Mouse (Mus musculus): ENCODE results near the gene Gm9857. TPM values are rescaled to one million over a fixed set of nuclear protein-coding genes. Genes with fewer than 3 reads are reported as not detected.

The Gm9857 gene
- total RNA-seq (2022), result not detected

DNA sequence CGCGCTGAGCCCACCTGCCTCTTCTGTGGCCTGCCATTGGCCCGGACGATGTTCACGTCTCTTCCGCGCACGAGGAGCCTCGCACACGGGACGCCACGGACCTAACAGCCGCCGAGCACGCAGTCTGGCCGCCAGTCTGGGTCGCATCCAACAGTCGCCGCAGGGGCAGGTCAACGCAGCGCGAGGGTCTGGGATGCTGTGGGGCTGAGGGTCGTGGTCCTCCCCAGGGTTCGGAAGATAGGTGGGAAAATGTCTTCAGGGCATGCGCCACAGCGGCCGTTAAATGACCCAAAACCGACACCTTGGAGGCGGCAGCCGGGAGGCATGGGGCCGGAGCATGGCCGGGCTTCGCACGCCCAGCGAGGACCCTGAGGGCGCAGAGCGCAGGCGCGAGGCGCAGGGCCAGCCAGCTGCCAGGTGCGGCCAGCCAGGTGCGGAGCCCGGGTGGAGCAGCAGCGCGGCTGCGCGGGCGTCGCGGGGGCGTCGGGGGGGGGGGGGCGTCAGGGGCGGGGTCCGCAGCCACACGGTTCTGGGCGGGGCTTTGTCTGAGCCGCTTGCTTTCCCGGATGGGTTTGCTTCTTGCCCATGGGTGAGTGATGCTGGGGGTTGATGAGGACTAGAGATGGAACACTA, at the start of gene Gm9857:
Gene Gm9857, minus strand, starts transcription at position 445 of the 633 bp plus-strand sequence.
- DNase-seq (ENCODE audit: low spot score in 2 of 2), result no peak

DNA sequence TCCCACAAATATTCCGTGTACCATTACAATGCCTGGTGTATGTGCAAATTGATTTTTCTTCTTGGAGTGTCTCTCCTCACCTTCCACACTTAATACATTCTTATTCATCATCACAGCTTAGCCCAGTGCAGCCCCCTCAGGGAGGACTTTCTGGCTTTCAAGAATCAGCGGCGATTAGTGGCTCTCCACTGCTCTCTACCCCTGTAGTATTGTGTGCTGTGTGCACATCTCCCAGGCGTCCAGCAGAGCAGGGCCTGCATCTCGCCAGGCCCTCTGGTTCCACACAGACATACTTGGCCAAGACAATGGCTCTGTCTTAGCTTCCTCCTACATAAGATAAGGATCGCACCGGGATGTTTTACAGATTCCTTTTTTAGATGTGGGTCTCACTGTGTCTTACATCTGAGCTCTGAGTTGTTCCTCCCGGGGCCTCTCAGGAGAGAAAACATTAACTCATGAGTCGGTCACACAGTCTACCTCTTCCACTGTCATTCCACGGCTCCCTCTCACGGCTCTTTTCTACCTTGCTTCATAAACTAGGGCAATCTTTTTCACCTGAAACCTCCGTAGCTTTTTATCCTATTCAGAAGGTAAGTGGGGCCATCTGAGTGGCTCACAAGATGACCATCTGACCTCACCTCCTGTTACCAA, 46.9 kb upstream of the Gm9857 start:
- no peak for DNase-seq (ENCODE audit: low spot score in 2 of 2)

DNA sequence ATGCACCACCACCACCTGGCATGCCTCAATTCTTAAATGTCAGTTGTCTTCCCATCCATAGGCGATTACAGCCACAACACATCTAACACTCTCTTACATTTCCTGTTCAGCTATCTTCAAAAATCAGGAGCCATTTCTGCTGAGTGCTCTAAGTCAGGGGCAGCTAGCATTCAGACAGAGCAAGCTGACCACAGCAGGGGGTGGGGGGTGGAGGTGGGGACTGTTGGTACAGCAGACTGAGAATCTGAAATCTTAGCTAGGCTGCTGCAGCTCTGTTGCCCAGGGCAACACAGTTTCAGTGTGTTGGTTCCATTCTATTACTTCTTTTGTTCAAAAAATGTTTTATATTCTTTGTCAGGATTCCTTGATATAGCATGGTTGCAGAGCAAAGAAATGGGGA, 46.3 kb upstream of the Gm9857 start:
- DNase-seq (ENCODE audit: low spot score in 2 of 2), result no peak

DNA sequence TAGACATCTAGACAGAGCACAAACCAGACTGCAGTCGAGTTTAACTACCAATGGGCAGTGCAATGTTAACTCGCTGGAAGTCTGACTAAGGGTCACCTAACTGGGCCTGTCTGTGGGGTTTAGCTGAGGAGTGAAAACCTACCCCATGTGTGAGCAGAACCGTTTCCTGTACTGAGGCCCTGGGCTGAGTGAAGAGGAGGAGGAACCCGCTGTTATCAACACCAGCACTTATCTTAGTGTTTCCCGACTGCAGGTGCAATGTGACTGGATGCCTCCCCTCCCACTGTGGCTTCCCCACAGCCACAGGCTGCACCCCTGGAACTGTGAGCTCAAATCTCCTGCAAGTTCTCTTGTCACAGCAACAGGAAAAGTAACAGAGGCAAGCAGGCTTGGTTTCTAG, 43.7 kb upstream of the Gm9857 start:
- no peak for DNase-seq (ENCODE audit: low spot score in 2 of 2)

DNA sequence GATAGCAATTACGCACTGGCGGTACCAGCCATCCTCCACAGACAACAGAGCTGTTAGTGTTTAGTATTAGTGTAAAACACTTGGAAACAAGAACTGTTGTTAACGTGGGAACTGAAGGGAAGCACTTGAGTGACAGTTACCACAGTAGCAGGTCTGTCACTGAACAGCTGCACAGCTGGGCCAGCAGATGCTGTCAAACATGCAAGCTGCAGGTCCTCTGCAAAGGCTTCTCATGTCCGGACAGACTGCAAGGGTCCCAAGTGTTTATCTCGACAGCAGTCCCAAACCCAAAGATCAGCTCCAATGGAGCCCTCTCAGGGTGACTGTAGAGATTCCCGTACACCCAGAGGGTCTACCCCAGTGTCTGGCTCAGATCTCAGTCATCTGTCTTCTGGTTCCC, 41.7 kb upstream of the Gm9857 start:
- DNase-seq (ENCODE audit: low spot score in 2 of 2), result no peak

DNA sequence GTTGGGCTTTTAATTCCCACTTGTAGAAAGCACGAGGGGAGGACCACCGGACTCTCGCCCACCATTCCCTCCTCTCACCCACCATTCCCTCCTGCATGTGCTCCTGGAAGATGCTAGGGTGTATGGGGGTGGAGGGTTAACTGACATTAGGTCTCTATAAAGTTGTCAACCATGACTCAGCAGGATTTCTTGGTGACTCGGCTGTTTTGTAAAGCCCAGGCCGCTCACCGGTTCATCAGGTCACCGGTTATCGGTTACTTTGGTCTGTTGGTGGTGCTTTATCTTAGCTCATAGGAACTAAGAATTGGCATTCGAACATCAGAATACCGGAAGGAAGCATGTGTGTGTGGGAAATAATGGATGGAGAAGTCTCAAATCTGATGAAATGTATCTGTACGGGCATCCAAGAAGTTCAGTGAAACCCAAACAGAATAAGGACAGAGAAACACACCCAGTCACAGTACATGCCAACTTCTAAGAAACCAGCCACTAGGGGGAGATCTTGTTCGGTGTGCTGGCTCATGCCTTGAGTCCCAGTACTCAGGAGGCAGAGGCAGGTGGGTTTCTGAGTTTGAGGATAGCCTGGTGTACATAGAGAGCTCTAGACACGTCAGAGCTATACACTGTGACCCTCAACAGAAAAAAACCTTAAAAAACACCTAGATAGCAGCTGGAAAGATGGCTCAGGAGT, 37.2 kb upstream of the Gm9857 start:
- no peak for DNase-seq (ENCODE audit: low spot score in 2 of 2)

DNA sequence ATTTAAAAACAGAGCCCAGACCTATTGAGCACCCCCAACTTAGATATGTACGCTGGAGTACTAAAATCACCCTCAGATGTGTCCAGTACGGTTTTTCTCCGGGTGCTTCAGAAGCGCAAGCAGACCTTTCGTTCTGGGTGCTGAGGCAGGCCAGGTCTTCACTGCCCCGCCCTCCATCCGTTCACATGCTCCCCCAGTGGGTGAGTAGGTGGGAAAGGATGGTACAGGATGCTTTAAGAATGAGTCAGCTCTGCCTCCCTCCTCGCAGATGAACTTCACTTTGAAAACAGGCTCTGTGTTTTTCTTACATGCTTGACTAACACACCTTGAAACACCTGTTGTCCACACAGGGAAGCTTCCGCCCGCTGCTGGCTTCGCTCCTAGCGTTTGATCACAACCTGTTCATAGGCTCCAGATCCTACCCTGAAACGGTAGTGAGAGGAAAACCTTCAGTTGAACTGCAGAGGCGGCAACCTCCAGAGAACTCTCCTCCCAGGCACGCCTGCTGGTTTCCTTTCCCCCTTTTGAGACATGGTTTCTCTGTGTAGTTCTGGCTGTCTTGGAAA, 34.8 kb upstream of the Gm9857 start:
- no peak for DNase-seq (ENCODE audit: low spot score in 2 of 2)

DNA sequence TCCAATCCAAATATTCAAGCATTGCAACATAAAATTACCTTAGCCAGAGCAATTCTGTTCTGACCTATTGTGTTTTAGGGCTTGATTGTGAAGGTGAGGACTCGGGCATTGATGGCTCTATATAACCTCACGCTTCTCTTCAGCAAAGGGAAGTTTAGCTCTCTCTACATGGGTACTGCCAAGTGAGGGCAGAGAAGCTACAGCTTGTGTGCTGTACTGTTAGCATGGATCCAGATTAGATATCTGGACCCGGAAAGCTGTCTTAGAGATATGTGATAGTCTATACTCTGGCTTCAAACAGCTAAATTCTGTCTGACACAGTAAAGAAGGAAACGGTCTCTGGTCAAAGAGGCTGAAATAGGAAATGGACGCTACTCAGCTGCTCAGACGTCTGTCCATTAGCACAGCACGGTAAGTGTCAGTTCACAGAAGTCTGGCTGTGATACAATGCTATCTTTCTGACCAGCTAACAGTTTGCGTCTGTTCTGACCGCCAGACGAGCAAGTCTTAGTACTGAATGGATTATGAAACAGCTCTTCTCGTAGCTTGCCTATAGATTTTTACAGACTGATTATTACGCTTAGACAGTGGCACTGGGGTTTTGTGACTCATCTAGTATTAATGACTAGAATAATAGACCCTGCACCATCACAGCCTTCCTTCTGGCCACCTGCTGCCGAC, 33.9 kb upstream of the Gm9857 start:
- DNase-seq (ENCODE audit: low spot score in 2 of 2), result no peak

DNA sequence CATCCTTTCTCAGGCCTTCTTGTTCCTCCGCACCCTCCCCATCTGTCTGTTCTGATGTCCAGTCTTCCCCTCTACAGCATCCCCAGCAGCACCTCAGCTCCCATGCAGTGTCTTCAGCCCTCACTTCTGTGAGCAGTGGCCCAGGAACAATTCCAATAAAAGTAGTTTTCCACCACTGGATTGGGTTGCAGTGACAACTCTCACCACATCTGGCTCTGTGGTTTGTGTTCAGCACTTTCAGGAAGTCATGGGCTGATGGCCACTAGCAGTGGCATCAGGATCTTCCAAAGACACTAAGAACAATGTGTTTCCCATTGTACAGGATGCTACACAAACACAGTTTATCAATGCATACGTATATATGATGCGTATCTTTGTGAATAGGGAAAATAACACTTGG, 25.8 kb upstream of the Gm9857 start:
- DNase-seq (ENCODE audit: low spot score in 2 of 2), result no peak

DNA sequence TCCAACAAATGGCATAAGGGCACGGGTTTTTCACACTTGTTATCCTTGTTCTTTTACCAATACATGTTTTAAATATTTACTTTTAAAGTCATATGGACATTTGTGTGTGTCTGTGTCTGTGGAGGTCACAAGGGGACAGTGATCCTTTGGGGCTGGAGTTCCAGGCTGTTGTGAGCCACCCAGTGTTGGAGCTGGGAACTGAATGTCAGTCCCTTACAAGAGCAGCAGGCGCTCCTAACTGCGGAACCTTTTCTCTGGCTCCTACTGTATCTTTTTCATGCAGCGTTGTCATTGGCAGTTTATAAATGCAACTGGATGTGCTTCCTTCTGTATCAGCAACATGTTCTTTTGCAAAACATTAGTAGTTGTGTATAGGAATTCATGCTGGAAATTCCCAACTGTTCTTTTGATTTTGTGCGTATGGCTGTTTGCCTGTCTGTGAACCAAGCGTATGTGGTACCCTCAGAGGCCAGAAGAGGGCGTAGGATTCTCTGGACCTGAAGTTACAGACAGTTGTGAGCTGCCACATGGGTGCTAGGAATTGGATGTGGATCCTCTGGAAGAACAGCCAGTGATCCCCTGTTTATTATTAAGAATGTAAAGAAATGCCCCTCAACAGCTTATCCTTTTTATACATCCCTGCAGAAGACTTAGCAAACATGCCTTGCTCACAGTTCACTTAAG, 24.3 kb upstream of the Gm9857 start:
- DNase-seq (ENCODE audit: low spot score in 2 of 2), result no peak

DNA sequence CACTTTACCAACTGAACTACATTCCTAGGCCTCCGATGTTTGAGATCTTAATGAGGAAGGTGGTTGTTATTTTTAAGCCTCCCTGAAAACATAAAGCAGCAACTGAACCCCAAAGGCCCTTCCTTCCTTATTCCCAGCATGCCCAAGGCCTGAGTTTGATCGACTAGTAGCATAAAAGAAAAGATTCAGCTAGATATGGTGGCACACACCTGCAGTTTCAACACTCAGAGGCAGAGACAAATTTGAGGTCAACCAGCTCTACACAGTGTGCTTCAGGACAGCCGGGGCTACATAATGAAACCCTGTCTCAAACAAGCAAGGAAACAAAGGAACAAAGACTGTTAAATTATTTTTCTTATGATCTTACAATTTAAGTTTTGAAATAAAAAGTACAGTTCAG, 23.5 kb upstream of the Gm9857 start:
- no peak for DNase-seq (ENCODE audit: low spot score in 2 of 2)

DNA sequence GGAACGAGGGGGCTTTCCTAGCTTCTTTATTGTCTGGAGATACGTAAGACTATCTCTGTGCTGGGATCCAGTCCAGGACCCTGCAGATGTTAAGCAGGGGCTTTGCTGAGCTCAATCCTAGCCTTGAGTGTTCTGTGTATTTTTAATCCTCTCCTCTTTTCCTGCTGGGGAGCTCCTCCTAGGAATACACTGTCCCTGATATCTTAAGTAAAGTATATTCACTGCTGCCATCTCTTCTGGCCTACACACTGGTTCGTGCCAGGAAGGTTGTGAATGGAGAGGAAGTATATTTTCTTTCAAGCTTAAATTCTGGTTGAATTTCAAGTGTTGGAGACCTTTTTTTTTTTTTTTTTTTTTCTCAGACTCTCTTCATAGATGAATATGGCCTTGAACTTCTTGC, 23.0 kb upstream of the Gm9857 start:
- no peak for DNase-seq (ENCODE audit: low spot score in 2 of 2)

DNA sequence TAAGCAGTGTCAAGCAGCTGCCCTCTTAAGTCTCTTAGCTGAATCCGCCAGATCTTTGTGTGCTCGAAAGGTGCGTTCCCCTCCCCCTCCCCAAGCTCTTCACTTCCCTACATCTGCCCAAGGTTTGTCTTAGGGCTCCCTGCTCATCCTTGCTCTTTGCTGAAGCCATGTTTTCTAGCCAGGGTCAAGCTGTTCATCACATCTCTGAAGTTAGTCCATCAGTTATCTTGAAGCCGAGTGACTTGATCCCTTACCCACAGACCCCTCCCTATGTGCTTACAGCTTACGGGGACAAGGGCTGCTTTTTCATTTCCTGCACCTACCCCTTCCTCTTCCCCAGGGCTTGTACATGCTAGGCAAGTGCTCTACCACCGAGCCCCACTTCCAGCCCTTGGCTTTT, 21.4 kb upstream of the Gm9857 start:
- no peak for DNase-seq (ENCODE audit: low spot score in 2 of 2)

DNA sequence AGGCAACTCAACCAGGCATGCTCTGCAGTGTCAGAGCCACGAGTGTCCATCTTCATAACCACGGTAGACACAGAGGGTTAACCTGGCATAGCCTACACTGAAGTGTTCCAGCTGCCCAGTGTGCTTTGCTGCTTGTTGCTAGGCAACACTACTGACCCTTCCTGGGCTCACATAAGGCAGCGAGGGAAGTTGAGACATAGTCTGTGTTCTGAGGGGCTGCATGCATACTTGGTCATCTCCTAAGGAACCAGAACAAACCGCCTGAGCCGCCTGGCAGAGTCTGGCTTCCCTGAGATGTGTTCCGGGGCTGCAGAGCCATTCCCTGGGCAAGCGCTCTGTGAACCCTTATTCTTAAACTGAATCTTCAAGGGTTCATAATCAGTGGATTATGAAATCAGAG, 21.0 kb upstream of the Gm9857 start:
- no peak for DNase-seq (ENCODE audit: low spot score in 2 of 2)

DNA sequence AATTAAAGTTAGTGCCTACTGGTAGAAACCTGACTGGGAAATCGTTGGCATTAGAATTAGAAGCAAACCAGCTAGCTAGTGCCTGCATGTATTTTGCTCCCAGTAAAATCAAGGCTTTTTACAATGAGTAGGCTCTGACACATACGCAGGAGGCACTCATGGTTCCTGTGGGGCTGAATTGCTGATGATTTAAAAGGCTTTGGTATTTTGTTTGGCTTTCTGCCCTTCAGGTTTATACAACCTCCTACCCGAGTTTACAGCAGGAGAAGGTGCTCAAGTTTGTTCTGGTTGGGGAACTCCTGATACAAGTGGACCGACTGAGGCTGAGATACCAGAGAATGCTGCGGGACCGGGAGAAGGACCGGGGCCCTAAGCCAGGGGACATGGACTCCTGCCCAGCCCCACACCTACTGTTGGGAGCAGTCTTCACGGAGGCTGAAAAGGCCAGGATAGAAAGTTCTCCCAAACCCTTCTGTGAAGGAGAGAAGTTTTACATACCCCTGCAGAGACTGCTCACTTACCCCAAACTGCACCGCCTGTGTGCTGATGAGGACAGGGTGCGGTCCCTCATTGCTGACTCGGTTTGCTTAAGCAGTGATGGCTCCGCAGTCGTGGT, 19.5 kb upstream of the Gm9857 start:
- DNase-seq (ENCODE audit: low spot score in 2 of 2), result no peak

DNA sequence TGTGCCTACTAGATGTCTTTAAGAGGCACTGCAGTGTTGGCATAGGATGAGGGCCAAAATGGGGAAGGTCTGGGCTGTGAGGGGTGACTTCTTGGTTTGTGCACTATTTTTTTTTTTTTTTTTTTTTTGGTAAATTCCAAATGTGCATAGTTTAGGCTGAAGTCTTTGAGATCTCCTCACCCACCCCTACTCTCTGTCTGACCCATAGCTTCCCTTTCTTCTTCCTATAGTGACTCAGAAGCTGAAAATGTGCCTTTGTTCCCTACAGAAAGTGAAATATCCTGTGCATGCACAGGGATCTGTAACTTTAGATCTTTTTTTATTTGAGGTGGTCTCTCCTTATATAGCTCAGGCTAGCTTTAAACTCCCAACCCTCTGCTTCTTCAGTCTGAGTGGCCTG, 17.7 kb upstream of the Gm9857 start:
- DNase-seq (ENCODE audit: low spot score in 2 of 2), result no peak

DNA sequence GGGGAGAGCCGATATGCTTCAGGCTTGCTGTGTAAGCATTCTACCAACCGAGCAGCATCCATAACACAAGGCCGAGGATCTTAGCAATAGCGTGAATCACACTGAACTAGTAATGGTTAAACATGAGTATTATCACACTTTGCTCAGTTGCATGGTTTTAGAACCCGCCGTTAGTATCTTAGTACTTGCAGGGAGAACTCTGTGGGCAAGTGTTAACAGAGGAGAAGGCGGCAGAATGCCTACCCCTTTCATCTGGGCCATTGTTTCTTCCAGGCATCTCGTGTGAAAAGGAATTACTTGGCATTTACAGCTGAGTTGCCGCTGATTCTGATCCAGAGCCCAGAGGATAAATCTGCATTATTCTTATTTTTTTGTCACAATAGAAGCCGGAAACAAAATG, 751 bp upstream of the Gm9857 start:
- DNase-seq (ENCODE audit: low spot score in 2 of 2), result no peak

DNA sequence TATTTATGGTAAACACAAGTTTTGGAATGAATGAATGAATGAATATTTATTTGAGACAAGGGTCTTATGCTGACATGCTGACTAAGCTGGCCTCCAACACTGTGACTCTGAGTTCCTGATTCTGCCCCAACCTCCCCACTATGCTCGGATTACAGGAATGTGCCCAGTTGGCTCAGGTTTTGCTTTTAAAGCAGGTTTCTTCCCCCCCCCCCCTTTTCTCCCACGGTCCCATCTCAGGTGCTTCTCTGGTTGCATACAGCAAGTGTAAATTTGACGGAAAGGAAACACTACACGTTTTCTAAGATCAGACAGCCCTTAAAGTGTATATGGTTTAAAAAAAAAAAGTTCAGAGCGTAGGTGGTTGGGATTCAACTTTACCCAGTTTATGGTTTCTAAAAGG, 672 bp downstream of the Gm9857 start, which contains the start of gene Henmt1:
Gene Henmt1, plus strand, starts transcription at position 301 of the 400 bp plus-strand sequence.
- no peak for DNase-seq (ENCODE audit: low spot score in 2 of 2)

DNA sequence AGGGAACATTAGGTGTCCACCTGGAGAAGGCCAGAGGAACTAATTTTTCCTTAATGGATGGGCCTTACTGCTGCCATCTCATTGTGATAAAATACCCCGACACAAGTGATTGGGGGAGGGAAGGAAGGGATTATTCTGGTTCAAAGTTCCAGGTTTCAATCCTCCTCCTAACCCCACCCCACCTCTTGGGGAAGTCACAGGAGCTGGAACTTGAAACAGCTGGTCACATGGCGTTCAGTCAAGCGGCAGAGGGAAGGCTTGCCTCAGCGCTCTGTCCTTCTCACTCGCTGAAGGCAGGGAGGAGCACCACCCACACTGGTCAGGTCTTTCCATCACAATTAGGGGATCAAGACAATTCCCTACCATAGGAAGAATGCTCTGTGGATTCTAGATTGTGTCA, 1.6 kb downstream of the Gm9857 start:
- DNase-seq (ENCODE audit: low spot score in 2 of 2), result no peak

DNA sequence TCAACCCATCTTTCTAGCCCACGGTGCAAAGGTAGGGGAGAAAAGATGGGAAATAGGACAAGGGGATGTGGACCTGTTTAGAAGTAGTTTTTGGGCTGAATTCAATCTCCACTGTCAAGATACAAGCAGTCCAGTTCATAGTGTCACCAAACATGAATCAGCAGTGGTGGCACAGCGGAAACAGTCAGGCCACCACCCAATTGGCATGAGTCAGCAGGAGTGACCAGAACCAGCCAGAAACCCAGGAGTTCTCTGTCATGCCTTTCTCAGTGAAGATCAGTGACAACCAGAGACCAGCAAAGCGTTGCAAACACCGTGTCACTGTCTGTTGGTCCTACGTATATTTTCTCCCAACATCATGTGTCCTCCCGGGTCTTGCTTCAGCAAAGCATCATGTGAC, 6.7 kb downstream of the Gm9857 start:
- no peak for DNase-seq (ENCODE audit: low spot score in 2 of 2)

DNA sequence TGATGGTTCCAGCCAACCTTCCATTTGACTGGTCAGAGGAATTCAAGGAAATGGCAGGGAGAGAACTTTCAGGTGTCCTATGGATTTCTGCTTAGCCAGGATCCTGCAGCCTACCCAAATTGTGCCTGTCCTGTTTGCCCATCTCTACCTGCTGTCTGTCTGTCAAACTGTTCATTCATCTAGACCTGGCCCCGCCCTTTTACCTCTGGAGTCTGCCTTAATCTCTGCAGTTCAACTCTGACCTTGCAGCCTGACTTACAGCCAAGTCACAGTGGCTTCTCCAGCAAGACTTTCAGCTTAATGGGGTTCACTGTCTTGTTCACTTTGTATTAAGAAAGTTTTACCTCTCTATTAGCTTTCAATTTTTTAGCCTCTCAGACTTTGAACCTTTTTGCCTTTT, 13.9 kb downstream of the Gm9857 start:
- DNase-seq (ENCODE audit: low spot score in 2 of 2), result no peak
